Mouse (Mus musculus) retina, embryonic 14.5 days (tissue): ENCODE measurements at regions not wholly inside any gene's neighbourhood (a gene's known extent, or its start where the extent isn't known, plus 50 kb on each side); places are given as distances from the start of the nearest gene placed in this dataset.

Experiments used
- DNase-seq: peaks from one replicate; pipeline ENCODE4 v3.0.0-alpha.2; 2015; ENCODE audit warnings: low spot score

DNA sequence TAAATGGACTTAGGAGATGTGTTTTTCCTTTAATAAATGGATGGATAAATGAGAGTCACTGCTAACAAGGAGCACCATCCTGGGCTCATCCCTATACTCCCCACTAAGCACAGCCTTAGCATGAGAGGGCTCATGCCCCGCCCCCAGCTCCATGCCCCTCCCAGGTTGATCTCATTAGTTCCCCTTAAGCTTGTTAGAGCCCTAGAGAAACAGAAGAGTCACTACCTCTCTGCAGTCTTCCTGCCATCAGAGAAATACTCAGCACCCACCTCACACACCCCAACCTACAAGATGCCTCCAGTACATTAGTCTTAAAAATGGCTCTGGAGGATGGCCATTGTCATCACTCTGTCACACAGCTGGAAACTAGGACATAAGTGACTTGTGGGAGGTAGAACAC, 202.8 kb upstream of the Hnrnpa3 start:
- DNase-seq: no peak

- no peak for DNase-seq
Measured at GRCm38 (mm10) chr2:75457423-75457822, 201.6 kb upstream of the Hnrnpa3 start.

DNA sequence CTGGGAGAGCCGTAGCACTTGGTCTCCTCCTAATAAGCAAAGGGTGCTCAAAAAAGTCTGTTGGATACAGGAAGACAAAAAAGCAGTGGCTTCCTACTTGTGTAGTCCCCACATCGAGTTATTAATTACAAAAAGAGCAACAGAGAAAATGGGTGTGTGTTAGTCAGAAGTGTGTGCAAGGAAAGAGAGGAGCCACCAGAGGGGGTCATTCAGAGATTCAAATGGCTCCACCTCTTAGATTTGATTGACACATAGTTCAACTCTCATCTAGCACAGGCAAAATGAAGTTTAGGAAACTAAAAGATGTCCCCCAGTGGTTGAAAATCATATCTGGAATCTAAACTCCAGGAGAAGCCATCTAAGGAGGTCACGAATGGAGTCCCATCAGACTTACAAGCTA, 200.2 kb upstream of the Hnrnpa3 start:
- DNase-seq: no peak

- no peak for DNase-seq
Measured at GRCm38 (mm10) chr2:75460419-75460818, 198.6 kb upstream of the Hnrnpa3 start.

GRCm38 (mm10) chr2:75461019-75461418, 198.0 kb upstream of the Hnrnpa3 start:
- DNase-seq: no peak

- DNase-seq: no peak
Measured at GRCm38 (mm10) chr2:75461421-75461991, 197.6 kb upstream of the Hnrnpa3 start.

DNA sequence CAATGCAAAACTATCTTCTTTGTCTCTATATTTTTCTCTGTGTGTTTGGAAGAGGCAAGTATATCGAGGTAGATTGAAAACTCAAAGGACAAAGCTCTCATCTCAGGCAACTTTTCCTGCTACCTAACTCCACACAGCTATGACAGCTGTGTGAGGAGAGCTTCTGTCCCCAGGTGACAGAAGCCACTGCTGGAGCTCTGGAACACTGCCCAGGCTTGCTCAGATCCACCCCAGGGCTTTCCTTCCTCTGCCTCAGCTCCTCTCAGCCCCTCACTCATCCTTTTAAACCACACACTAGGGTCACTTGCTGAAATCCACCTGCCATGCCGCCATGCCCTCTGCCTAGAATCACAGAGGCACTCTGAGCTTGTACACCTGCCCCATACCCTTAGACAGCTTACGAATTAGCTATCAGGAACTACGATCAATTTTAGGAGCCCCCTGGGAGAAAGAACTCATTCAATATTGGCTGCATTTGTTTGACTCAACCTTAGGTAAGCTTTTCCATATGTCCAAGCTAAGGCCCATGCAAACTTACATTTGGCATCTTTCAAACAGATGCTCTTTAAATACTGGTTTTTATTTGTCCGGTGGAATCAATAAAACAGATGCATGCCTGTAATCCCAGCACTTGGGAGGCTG, 196.9 kb upstream of the Hnrnpa3 start:
- no peak for DNase-seq

- DNase-seq: no peak
Measured at GRCm38 (mm10) chr2:75463091-75463490, 196.0 kb upstream of the Hnrnpa3 start.

DNA sequence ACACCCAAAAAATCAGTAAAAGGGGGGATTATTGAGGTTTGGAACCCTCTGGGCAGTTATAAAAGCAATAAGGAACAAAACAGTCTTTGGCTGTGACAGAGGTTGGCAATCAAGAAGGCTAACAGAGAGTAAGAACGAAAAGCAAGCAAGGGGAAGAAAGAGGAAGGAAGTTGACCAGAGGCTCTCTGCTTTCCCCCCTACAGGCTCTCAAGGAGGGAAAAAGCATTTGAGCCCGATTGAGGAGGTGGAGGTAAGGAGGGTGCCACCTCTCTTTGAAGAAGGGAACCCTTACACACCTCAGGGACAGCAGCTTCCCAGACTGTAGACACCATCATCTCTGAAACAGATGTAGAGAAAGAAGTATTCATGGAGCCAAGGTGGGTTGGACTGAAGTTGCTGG, 194.6 kb upstream of the Hnrnpa3 start:
- no peak for DNase-seq

DNA sequence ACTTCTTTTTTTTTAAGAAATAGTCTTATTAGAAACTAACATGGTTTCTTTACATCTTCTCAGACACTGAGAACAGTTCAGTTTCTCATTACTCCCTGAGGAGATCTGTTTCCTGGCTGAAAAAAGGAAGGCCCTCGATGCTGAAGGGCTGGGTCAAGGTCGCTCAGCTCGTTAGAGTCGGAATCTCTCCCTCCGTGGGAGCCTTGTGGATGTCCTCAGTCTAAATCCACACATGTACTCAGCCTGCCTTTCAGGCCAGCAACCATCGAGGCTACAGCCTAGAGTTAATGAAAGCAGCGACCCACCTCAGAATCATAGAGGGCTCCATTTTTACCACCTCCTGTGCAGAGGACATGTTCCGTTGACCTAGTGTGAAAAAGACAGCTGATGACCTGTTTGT, 190.2 kb upstream of the Hnrnpa3 start:
- DNase-seq: no peak

DNA sequence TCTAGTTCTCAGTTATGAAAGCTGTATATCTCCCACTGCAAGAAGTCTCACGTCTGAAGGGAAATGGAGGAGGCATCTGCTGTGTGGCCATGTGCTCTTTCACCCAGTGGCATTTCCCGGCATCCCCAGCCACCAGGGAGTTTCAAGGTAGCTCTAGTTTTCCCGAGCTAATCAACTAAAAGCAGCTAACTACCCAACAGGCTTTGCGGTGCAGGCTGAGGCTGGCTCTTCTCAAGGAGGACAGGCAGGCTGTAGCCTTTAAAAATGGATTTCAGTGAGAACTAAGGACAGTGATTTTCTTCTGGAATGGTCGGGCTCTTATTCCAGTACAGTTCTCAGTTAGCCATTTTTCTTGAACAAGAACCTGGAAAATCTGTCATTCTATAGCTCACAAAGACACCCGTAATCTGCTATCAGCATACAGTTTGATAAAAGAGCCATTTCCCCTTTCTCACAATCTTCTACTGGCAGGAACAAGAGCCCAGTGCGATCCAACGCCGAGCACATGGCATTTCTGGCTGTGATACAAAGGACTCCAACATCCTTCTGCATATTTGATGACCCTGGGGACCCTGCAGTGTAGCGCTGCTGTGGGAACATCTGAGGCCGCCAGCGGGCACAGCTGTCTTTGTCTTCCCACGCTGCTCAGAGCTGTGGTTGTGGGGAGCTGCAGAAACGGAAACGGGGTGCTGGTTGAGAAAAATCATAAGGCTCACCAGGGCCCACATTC, 188.9 kb upstream of the Hnrnpa3 start:
- DNase-seq: peak; percentile 73

DNA sequence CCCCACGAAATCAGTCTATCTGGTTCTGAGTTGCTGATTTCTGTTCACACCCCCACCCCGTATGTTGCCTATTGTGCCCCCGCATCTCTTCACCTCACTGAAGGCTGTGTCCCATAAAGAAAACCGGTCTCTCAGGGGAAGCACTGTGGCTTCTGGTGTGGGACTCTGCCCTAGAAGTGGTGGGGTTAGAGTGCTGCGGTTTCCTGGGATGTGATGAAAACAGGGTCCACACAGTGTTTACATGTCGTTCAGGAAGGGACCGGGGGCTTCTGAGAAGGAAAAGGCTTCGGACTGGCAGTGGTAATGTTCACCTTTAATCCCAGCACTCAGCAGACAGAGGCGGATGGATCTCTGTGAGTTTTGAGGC, 188.4 kb upstream of the Hnrnpa3 start:
- DNase-seq: no peak

GRCm38 (mm10) chr2:75472489-75472888, 186.6 kb upstream of the Hnrnpa3 start:
- no peak for DNase-seq

GRCm38 (mm10) chr2:75474509-75474908, 184.6 kb upstream of the Hnrnpa3 start:
- no peak for DNase-seq

DNA sequence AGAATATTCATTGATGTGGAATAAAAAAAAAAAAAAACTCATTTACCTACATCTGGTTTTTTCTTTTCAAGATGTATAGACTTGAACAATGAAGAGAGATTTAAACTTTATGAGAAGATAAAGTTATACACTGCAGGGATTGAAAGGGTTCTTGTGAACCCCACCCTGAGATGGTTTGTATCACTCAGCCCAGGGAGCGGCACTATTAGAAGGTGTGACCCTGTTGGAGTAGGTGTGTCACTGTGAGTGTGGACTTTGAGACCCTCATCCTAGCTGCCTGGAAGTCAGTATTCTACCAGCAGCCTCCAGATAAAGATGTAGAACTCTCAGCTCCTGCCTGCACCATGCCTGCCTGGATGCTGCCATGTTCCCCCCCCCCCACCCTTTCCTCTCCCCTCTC, 182.7 kb upstream of the Hnrnpa3 start:
- DNase-seq: no peak

- DNase-seq: no peak
Measured at GRCm38 (mm10) chr2:75477076-75477475, 182.0 kb upstream of the Hnrnpa3 start.

DNA sequence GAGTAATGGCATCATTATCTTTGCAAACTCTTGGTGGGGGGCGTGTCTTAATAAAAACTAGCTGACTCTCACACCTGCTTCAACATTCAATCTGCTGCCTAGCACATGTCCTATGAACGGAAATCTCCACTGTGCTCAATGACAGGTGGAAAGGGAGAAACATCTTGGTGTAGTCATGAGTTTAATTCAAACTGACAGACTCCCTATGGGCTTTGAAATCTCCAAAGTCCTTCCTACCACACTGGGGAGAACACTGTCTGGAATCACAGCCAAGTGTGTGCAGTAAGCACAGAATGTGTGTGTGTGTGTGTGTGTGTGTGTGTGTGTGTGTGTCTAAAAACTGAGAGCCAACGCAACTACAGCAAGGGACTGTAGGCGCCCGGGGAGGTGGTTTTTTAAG, 179.5 kb upstream of the Hnrnpa3 start:
- DNase-seq: peak; percentile 48

- no peak for DNase-seq
Measured at GRCm38 (mm10) chr2:75481863-75482262, 177.2 kb upstream of the Hnrnpa3 start.

DNA sequence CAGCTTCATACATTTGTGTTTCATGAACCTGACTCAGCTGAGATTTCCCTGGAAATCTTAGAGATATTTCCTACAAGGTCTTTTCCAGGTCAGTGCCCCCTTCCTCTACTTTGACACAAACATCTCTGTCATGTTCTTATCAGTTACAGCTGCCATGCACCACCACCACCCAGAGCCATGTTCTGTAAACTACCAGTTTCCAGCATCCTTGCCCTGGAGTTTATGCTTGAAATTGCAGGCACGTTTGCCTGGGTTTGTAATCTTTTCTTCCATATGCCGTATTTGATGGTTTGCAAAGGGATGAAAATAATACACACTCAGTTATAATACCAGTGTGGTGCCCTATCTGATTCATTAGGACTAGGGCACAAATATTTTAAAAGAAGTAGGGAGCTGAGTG, 176.6 kb upstream of the Hnrnpa3 start:
- DNase-seq: no peak

- no peak for DNase-seq
Measured at GRCm38 (mm10) chr2:75484951-75485350, 174.1 kb upstream of the Hnrnpa3 start.

GRCm38 (mm10) chr2:75491150-75491549, 167.9 kb upstream of the Hnrnpa3 start:
- DNase-seq: no peak

- no peak for DNase-seq
Measured at GRCm38 (mm10) chr2:75491789-75492500, 167.1 kb upstream of the Hnrnpa3 start.

GRCm38 (mm10) chr2:75492501-75492898, 166.6 kb upstream of the Hnrnpa3 start:
- no peak for DNase-seq
